Mouse (Mus musculus): Measurements from ENCODE around the gene Lax1.
"Not testable (repeated sequence)": the region's sequence is repeated elsewhere in the genome, so short reads cannot be mapped to it uniquely, and the experiment has no call there.

The Lax1 gene

GRCm38 (mm10) chr1:133689897-133690296, at the start of gene Lax1:
Gene Lax1, minus strand, starts transcription at chr1:133690108.
- DNase-seq = peak; percentile 63 to 77

- no peak for DNase-seq
Observed at GRCm38 (mm10) chr1:133736664-133737063, 46.8 kb upstream of the Lax1 start.

GRCm38 (mm10) chr1:133735995-133736652, 46.2 kb upstream of the Lax1 start:
- peak in 1 of 2 experiments; percentile 13 for DNase-seq

DNA sequence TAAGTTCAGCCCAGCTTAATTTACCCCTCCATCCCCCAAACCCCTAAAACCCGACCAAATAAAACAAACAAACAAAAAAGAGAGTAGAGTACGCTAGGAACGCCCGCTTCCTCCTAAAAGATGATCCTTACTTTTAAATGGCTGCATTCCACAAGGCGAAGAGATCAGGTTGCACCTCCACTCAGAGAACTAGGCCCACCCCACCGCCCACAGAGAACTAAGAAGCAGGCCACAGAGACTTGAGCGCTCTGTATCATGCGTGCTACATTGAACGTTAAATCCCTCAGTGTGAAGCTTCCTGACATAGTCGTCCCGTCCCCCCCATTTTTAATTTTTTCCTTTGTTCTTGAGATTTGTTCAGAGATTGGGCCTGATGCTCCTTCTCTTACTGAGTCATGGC, 42.9 kb upstream of the Lax1 start:
- DNase-seq = no peak

DNA sequence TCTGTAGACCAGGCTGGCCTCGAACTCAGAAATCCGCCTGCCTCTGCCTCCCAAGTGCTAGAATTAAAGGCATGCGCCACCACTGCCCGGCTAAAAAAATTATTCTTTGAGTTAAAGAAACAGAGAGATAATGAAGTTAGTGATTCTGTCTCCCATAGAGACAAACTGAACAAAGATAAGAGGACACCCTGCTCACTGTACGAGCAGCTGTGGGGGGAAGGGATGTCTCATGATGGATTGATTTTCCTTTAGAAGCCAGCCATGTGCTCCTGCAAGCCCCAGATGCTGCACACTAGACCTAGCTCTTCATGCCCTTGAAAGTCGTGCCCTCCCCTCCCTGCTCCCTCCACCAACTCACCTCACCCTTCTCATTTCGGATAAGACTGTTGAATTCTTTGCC, 38.4 kb upstream of the Lax1 start:
- DNase-seq = no peak

DNA sequence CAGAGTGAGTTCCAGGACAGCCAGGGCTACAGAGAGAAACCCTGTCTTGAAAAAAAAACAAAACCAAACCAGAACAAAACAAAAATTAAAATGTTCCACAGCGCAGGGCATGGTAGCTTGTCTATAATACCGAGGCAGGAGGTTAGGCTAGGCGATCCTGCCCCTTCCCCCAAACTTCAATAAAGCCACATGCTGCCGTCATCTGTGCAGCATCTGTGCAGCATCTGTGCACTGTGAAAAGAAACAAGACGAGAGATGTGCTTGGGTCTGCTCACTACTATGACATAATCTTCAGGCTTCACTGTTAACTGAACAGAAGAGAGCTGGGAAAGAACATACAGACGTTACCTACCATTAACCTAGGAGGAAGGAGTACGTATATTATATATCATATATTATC, 30.4 kb upstream of the Lax1 start:
- DNase-seq = no peak

GRCm38 (mm10) chr1:133718786-133719185, 28.9 kb upstream of the Lax1 start:
- no peak for DNase-seq

- DNase-seq = no peak
Observed at GRCm38 (mm10) chr1:133718296-133718695, 28.4 kb upstream of the Lax1 start.

- DNase-seq = peak; percentile 62 to 79
Observed at GRCm38 (mm10) chr1:133716464-133716863, 26.6 kb upstream of the Lax1 start.

GRCm38 (mm10) chr1:133715191-133715590, 25.3 kb upstream of the Lax1 start:
- no peak for DNase-seq

- DNase-seq = no peak
Observed at GRCm38 (mm10) chr1:133713009-133713370, 23.1 kb upstream of the Lax1 start.

DNA sequence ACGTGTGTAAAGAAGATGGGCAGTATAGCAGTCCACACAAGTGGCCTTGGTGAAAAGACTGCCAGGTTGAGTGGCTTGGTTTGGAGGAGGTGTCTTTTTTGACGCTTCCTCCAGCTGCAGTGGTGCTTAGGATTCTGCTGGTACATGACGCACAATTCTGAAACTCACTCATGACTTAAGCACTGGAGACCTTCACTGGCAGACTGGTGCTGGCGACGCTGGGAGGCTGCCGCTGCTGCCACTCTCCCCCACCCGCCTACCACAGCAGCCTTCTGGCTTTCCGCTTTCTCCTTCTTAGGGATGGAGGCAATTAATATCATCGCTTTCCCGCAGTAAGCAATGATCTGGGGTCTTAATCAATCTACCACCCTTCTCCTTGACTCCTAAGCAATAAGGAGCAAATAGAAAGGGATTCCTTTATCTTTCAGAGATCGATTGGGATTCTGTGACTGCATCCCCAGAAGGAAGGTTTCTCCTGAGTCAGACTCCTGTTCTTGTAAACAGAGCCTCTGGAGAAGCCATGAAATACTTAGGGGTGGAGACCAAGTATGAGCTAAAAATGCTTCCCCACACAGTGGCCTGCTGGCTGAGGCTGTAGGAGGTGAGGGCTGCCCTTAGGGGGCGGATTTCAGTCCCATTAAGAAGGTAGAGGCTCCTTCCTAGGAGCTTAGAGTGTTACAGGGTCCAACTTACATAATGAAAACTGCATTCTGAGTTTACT, 22.5 kb upstream of the Lax1 start:
- no peak for DNase-seq

DNA sequence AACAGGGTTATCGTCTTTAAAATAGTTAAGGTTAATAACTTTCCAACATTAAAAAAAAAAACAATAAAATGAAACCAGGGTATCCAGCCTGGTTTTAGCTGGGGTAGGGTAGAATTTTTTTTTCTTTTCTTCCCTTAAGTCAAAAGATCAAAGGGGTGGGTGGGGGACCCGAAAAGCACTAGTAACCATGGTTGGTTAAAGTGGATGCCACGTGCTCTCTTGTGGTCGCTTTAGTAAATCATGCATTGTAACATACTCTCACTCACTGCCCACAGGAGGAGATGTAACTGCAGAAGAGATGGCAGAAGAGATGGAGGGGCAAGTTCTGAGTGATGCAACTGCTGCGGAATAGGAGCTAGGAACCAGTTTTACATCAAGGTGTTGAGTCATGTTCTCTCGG, 21.5 kb upstream of the Lax1 start:
- no peak for DNase-seq

GRCm38 (mm10) chr1:133710895-133711294, 21.0 kb upstream of the Lax1 start:
- no peak for DNase-seq

- DNase-seq = no peak
Observed at GRCm38 (mm10) chr1:133709292-133709691, 19.4 kb upstream of the Lax1 start.

DNA sequence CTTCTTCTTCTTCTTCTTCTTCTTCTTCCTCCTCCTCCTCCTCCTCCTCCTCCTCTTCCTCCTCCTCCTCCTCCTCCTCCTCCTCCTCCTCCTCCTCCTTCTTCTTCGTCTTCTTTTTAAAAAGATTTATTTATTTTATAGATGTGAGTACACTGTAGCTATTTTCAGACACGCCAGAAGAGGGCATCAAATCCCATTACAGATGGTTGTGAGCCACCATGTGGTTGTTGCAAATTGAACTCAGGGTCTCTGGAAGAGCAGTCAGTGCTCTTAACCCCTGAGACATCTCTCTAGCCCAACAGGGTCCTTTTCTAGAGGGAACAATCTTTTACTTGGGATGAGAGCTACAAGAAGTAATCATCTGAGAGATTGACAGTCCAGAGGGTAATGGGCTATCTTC, 11.9 kb upstream of the Lax1 start:
- DNase-seq = not testable (repeated sequence)

DNA sequence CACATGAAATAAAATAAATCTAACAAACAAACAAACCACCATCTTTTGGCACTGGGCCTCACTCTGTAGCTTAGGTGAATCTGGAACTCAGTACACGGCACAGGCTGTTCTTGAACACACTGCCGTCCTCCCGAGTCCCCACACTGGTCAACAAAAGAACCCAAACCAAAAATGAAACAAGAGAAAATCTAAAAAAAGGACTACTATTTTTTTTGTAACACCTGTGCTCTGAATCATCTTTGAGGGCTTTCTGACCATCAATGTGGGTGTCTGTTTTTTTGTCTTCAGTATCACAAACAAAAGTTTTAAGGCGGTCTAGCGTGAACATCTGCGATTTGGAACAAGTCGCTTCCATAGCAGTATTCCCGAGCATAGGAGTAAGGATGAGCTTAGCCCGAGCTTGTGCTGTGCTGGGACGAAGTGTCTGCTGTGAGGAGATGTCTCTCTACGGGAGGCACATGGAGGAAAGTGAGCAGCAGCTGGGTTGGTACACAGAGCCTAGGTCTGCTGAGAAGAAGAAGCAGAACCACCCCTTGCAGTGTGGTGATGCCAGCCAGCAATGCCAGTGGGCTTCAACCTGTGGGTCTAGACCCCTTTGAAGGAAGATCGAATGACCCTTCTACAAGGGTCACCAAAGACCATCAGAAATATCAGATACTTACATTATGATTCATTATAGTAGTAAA, 8.2 kb upstream of the Lax1 start:
- DNase-seq = no peak

DNA sequence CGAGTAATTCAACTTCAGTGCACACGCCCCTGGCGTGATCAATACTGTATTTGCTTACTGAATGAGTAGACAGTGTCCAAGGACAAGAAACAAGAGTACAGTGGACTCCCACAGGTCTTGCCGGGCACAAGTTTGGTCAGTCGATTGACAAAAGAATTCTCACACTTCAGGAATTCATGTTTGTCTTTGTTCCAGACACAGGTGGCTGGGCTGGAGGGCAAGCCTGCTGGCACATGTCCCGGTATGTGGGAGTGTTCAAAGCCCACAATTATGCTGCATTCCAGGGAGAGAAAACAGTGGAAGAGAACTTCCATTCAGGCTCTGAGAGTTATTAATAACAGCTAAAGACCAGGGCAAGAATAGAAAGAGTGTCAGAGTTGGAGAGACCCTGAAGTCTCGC, 6.0 kb upstream of the Lax1 start:
- no peak for DNase-seq

GRCm38 (mm10) chr1:133694876-133695275, 5.0 kb upstream of the Lax1 start:
- DNase-seq = peak; percentile 59 to 75

GRCm38 (mm10) chr1:133694301-133694700, 4.4 kb upstream of the Lax1 start:
- no peak for DNase-seq

DNA sequence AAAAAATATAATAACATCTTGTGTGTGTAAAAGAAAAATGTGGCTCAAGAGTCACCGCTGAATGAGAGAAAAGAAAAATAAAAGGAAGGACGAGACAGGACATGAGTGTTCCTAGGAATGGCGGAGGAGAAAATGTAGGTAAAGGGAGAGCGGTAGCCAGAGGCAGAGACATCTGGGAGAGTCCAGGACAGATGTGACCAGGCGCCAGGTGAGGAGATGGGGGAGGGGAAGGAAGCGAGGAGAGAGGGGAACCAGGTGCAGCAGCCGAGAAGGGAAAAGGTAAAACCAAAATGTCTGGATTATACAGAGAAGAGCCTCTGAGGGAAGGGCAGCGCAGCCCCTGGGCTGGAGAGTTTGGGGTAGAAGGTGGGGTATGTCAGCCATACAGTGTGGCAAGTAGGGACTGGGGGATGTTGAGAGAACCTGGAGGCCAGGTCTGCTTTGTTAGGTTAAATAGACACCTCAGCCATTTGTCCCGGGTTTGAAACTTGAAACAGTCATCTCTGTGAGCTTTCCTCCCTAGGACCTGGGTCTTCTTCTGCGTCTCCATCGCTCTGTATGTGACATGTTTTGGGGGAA, 3.7 kb upstream of the Lax1 start:
- no peak for DNase-seq

DNA sequence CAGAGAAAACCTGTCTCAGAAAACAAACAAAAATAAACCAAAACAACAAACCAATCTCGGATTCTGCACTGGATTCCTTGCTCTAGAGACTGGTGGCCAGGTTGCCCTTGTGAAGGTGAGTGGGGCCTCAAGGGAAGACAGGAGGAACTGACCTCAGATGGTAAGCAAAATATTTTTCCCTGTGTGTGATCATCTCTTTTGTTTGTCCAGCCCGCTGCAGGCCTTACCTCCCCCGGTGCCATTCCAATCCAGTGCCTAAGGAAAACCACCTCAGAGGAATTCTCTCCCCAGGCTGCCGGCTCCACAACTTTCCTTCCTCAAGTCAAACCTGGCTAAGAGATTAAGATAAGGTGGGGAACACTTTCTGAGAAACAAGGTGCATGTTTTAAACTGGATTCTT, 2.3 kb upstream of the Lax1 start:
- DNase-seq = no peak

GRCm38 (mm10) chr1:133691046-133691445, 1.1 kb upstream of the Lax1 start:
- no peak for DNase-seq

- DNase-seq = no peak
Observed at GRCm38 (mm10) chr1:133688301-133688700, 1.6 kb downstream of the Lax1 start.

Measured in spleen, adult 18-20 months (tissue).